Mouse (Mus musculus): ENCODE results near the gene Lemd1. TPM values are rescaled to one million over a fixed set of nuclear protein-coding genes. Genes with fewer than 3 reads are reported as not detected.

Lemd1 gene
- polyA plus RNA-seq, 1 experiment from 2014 or later, result not detected

DNA sequence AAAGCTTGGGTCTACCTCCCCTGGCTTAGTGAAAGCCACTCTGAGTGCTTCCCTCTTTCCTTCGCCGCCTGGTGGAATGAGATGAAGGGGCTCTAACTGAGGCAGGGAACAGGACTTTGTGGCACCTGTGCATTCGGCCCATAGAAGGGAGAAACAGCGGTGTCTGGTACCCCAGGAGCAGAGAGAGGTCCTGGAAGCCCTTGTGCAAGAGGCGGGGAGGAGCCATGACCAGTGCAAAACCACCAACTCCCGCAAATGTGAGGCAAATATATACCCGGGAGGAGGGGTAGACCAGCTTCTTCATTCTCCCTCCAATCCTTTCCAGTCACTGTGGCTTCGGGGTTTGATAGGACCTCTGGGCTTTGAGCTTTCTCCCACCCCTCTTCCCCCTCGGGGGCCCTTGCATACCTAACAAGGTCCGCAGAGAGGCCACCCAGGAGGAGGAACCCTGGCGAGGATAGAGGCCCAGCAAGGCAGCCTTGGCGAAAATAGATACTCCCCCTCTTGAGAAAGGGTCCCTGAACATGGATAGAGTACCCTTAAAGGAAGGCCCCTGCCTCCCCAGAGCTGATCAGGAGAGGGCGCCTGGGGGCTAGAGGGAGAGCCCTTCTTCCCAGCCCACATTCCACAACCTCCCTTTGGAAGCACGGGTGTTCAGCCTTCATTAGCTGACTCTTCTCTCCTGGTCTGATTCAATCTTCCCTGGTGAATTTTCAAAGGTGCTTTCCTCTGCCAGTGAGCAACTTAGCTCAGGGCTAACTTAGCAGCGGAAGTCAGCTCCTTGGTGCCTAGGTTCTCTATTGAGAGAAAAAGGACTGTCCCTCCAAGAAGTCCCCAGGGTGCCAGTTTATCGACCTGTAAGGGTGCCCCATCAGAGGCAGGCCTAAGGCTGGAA, 802 bp downstream of the Lemd1 start:
- DNase-seq (ENCODE audit: low spot score) (no peak), ATAC-seq (no peak)
- Histone ChIP-seq H3K4me3 (ENCODE audit: low read depth, low read length) (peak overlapping the region; percentile 53; the same call in 1 of the 2 replicates), H3K36me3 (ENCODE audit: insufficient read depth, low read length) (no peaks in the 10 kb centered on the region), H3K4me1 (ENCODE audit: insufficient read depth, low read depth, low read length) (no peaks in the 10 kb centered on the region), H3K9me3 (ENCODE audit: low read length) (no peaks in the 10 kb centered on the region), H3K27ac (ENCODE audit: low read length) (no peak overlapping the region), H3K9ac (replicated peaks; ENCODE audit: low read depth) (no peak overlapping the region), H3K27me3 (replicated peaks; ENCODE audit: insufficient read depth, low read length) (peaks cover 33% of the 10 kb centered on the region), H3K4me2 (replicated peaks; ENCODE audit: low read depth, low read length) (peak overlapping the region; percentile 94)
- no peak for TF ChIP-seq EP300 (IDR thresholded peaks at IDR 0.05)
- peak; percentile 45 for TF ChIP-seq CTCF (IDR thresholded peaks at IDR 0.05)
- 11% methylated on average over 16 of the region's 16 CpGs for WGBS

- Histone ChIP-seq H3K36me3 (ENCODE audit: insufficient read depth, low read length) (no peaks in the 10 kb centered on the region), H3K4me3 (ENCODE audit: low read depth, low read length) (no peak overlapping the region), H3K9me3 (ENCODE audit: low read length) (no peaks in the 10 kb centered on the region), H3K9ac (replicated peaks; ENCODE audit: low read depth) (no peak overlapping the region), H3K27me3 (replicated peaks; ENCODE audit: insufficient read depth, low read length) (peaks cover 26% of the 10 kb centered on the region), H3K4me2 (replicated peaks; ENCODE audit: low read depth, low read length) (no peak overlapping the region), H3K4me1 (ENCODE audit: insufficient read depth, low read depth, low read length) (no peaks in the 10 kb centered on the region), H3K27ac (ENCODE audit: low read length) (no peak overlapping the region)
- WGBS, result 70% methylated on average over 3 of the region's 3 CpGs
- no peak for TF ChIP-seq CTCF (IDR thresholded peaks at IDR 0.05)
- no peak for TF ChIP-seq EP300 (IDR thresholded peaks at IDR 0.05)
- DNase-seq (ENCODE audit: low spot score), result no peak
- no peak for ATAC-seq
These were observed 2.6 kb downstream of the Lemd1 start for GRCm38 (mm10) chr1:132193806-132194205.

DNA sequence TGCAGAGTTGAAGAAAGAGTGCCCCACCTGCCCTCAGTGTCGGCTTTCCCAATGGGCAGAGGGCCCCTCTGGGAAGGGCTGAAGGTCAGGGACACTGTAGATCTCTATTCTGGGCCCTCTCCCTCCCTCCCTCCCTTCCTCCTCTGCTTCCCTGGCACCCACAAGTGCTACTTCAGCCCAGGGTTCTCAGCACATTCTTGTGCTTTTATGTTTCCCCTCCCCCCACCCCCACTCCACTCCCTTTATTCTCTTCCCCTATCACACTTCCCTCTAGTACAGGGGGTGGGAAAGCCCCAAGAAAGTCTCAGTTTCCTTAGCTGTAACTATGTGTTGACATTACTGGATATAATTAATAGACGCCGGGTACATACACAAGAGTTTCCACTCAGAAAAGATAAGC, 3.4 kb downstream of the Lemd1 start:
- Histone ChIP-seq H3K27ac (ENCODE audit: low read length) (peak overlapping the region; percentile 60; the same call in 1 of the 2 replicates), H3K9me3 (ENCODE audit: low read length) (no peaks in the 10 kb centered on the region), H3K9ac (replicated peaks; ENCODE audit: low read depth) (no peak overlapping the region), H3K4me2 (replicated peaks; ENCODE audit: low read depth, low read length) (no peak overlapping the region), H3K36me3 (ENCODE audit: insufficient read depth, low read length) (no peaks in the 10 kb centered on the region), H3K27me3 (replicated peaks; ENCODE audit: insufficient read depth, low read length) (peaks cover 21% of the 10 kb centered on the region; the same call in 1 of the 2 replicates), H3K4me1 (ENCODE audit: insufficient read depth, low read depth, low read length) (no peaks in the 10 kb centered on the region), H3K4me3 (ENCODE audit: low read depth, low read length) (no peak overlapping the region)
- ATAC-seq (peak; percentile 75), DNase-seq (ENCODE audit: low spot score) (peak; percentile 75)
- WGBS, result 30% methylated on average over 3 of the region's 3 CpGs
- TF ChIP-seq EP300 (IDR thresholded peaks at IDR 0.05), result peak; percentile 24; the same call in 1 of the 2 replicates
- TF ChIP-seq CTCF (IDR thresholded peaks at IDR 0.05), result no peak

GRCm38 (mm10) chr1:132195100-132195499, 3.9 kb downstream of the Lemd1 start:
- WGBS, result 41% methylated on average over 9 of the region's 9 CpGs
- no peaks in the 10 kb centered on the region for H3K36me3 ChIP-seq (ENCODE audit: insufficient read depth, low read length)
- ATAC-seq (peak; percentile 72), DNase-seq (ENCODE audit: low spot score) (peak; percentile 46)
- H3K4me3 ChIP-seq (ENCODE audit: low read depth, low read length), result no peak overlapping the region
- H3K27ac ChIP-seq (ENCODE audit: low read length), result peak overlapping the region; percentile 60
- H3K9me3 ChIP-seq (ENCODE audit: low read length), result no peaks in the 10 kb centered on the region
- TF ChIP-seq EP300 (IDR thresholded peaks at IDR 0.05) (no peak), CTCF (IDR thresholded peaks at IDR 0.05) (no peak)
- H3K4me2 ChIP-seq (replicated peaks; ENCODE audit: low read depth, low read length), result no peak overlapping the region
- peaks cover 19% of the 10 kb centered on the region; the same call in 1 of the 2 replicates for H3K27me3 ChIP-seq (replicated peaks; ENCODE audit: insufficient read depth, low read length)
- no peaks in the 10 kb centered on the region for H3K4me1 ChIP-seq (ENCODE audit: insufficient read depth, low read depth, low read length)
- H3K9ac ChIP-seq (replicated peaks; ENCODE audit: low read depth), result no peak overlapping the region

GRCm38 (mm10) chr1:132195681-132196080, 4.5 kb downstream of the Lemd1 start:
- peaks cover 3% of the 10 kb centered on the region; the same call in 1 of the 2 replicates for H3K4me1 ChIP-seq (ENCODE audit: insufficient read depth, low read depth, low read length)
- no peak overlapping the region for H3K9ac ChIP-seq (replicated peaks; ENCODE audit: low read depth)
- WGBS, result 36% methylated on average over 5 of the region's 5 CpGs
- TF ChIP-seq EP300 (IDR thresholded peaks at IDR 0.05), result no peak
- TF ChIP-seq CTCF (IDR thresholded peaks at IDR 0.05), result no peak
- no peaks in the 10 kb centered on the region for H3K36me3 ChIP-seq (ENCODE audit: insufficient read depth, low read length)
- no peaks in the 10 kb centered on the region for H3K9me3 ChIP-seq (ENCODE audit: low read length)
- no peak overlapping the region for H3K4me2 ChIP-seq (replicated peaks; ENCODE audit: low read depth, low read length)
- ATAC-seq, result peak; percentile 30
- no peak for DNase-seq (ENCODE audit: low spot score)
- peak overlapping the region; percentile 60 for H3K27ac ChIP-seq (ENCODE audit: low read length)
- peaks cover 16% of the 10 kb centered on the region; the same call in 1 of the 2 replicates for H3K27me3 ChIP-seq (replicated peaks; ENCODE audit: insufficient read depth, low read length)
- no peak overlapping the region for H3K4me3 ChIP-seq (ENCODE audit: low read depth, low read length)

GRCm38 (mm10) chr1:132196337-132196736, 5.1 kb downstream of the Lemd1 start:
- Histone ChIP-seq H3K36me3 (ENCODE audit: insufficient read depth, low read length) (no peaks in the 10 kb centered on the region), H3K27ac (ENCODE audit: low read length) (0 out of 2 replicates have a peak overlapping the region, but pooled peaks have one; percentile 26), H3K4me3 (ENCODE audit: low read depth, low read length) (no peak overlapping the region), H3K9me3 (ENCODE audit: low read length) (no peaks in the 10 kb centered on the region), H3K27me3 (replicated peaks; ENCODE audit: insufficient read depth, low read length) (peaks cover 10% of the 10 kb centered on the region; the same call in 1 of the 2 replicates), H3K9ac (replicated peaks; ENCODE audit: low read depth) (no peak overlapping the region), H3K4me2 (replicated peaks; ENCODE audit: low read depth, low read length) (no peak overlapping the region), H3K4me1 (ENCODE audit: insufficient read depth, low read depth, low read length) (peaks cover 3% of the 10 kb centered on the region; the same call in 1 of the 2 replicates)
- ATAC-seq, result no peak
- no peak for DNase-seq (ENCODE audit: low spot score)
- 26% methylated on average over 7 of the region's 7 CpGs for whole genome bisulfite sequencing
- TF ChIP-seq CTCF (IDR thresholded peaks at IDR 0.05), result no peak
- no peak for TF ChIP-seq EP300 (IDR thresholded peaks at IDR 0.05)

Measured in lung, postnatal 0 days (tissue).